Mouse (Mus musculus): ENCODE measurements around the gene Fam171a2. TPM values are rescaled to one million over a fixed set of nuclear protein-coding genes. Genes with fewer than 3 reads are reported as not detected.

Fam171a2 gene
- polyA plus RNA-seq, 1 experiment, result 0.01 TPM

- Histone ChIP-seq H3K27me3 (ENCODE audit: control insufficient read depth) (peaks cover 74% of the 10 kb centered on the region), H3K4me1 (ENCODE audit: control insufficient read depth) (peaks cover 13% of the 10 kb centered on the region), H3K36me3 (ENCODE audit: control insufficient read depth) (peaks cover 18% of the 10 kb centered on the region), H3K4me3 (replicated peaks) (no peak overlapping the region), H3K9me3 (ENCODE audit: control insufficient read depth, low read length) (peaks cover 17% of the 10 kb centered on the region)
- TF ChIP-seq TAL1 (IDR thresholded peaks at IDR 0.05; ENCODE audit: low read length) (no peak), GATA1 (IDR thresholded peaks at IDR 0.05; ENCODE audit: low read length) (no peak)
These were observed 8.1 kb downstream of the Fam171a2 start for GRCm38 (mm10) chr11:102439093-102440082.

- Histone ChIP-seq H3K4me3 (replicated peaks) (peak overlapping the region; percentile 45), H3K4me1 (ENCODE audit: control insufficient read depth) (peaks cover 17% of the 10 kb centered on the region), H3K9me3 (ENCODE audit: control insufficient read depth, low read length) (peaks cover 17% of the 10 kb centered on the region), H3K36me3 (ENCODE audit: control insufficient read depth) (peaks cover 20% of the 10 kb centered on the region), H3K27me3 (ENCODE audit: control insufficient read depth) (peaks cover 64% of the 10 kb centered on the region)
- no peak for TF ChIP-seq GATA1 (IDR thresholded peaks at IDR 0.05; ENCODE audit: low read length)
These were observed 9.0 kb downstream of the Fam171a2 start for GRCm38 (mm10) chr11:102438212-102439092.

GRCm38 (mm10) chr11:102437120-102438061 is 10.1 kb downstream of the Fam171a2 start:
- peak overlapping the region; percentile 45 for H3K4me3 ChIP-seq (replicated peaks)
- peaks cover 65% of the 10 kb centered on the region for H3K27me3 ChIP-seq (ENCODE audit: control insufficient read depth)
- H3K36me3 ChIP-seq (ENCODE audit: control insufficient read depth), result peaks cover 20% of the 10 kb centered on the region
- peaks cover 17% of the 10 kb centered on the region for H3K9me3 ChIP-seq (ENCODE audit: control insufficient read depth, low read length)
- peaks cover 22% of the 10 kb centered on the region for H3K4me1 ChIP-seq (ENCODE audit: control insufficient read depth)
- TF ChIP-seq TAL1 (IDR thresholded peaks at IDR 0.05; ENCODE audit: low read length) (no peak), GATA1 (IDR thresholded peaks at IDR 0.05; ENCODE audit: low read length) (no peak)

GRCm38 (mm10) chr11:102436471-102436790 is 11.1 kb downstream of the Fam171a2 start:
- H3K4me3 ChIP-seq (replicated peaks), result no peak overlapping the region
- peaks cover 20% of the 10 kb centered on the region for H3K36me3 ChIP-seq (ENCODE audit: control insufficient read depth)
- no peak for TF ChIP-seq TAL1 (IDR thresholded peaks at IDR 0.05; ENCODE audit: low read length)
- no peak for TF ChIP-seq GATA1 (IDR thresholded peaks at IDR 0.05; ENCODE audit: low read length)
- H3K9me3 ChIP-seq (ENCODE audit: control insufficient read depth, low read length), result peaks cover 17% of the 10 kb centered on the region
- H3K4me1 ChIP-seq (ENCODE audit: control insufficient read depth), result peaks cover 29% of the 10 kb centered on the region
- H3K27me3 ChIP-seq (ENCODE audit: control insufficient read depth), result peaks cover 69% of the 10 kb centered on the region

GRCm38 (mm10) chr11:102435754-102436470 is 11.6 kb downstream of the Fam171a2 start:
- Histone ChIP-seq H3K27me3 (ENCODE audit: control insufficient read depth) (peaks cover 67% of the 10 kb centered on the region), H3K36me3 (ENCODE audit: control insufficient read depth) (peaks cover 20% of the 10 kb centered on the region), H3K9me3 (ENCODE audit: control insufficient read depth, low read length) (peaks cover 17% of the 10 kb centered on the region), H3K4me1 (ENCODE audit: control insufficient read depth) (peaks cover 34% of the 10 kb centered on the region), H3K4me3 (replicated peaks) (no peak overlapping the region)
- TF ChIP-seq TAL1 (IDR thresholded peaks at IDR 0.05; ENCODE audit: low read length) (no peak), GATA1 (IDR thresholded peaks at IDR 0.05; ENCODE audit: low read length) (no peak)

GRCm38 (mm10) chr11:102434816-102435705 is 12.4 kb downstream of the Fam171a2 start:
- Histone ChIP-seq H3K4me3 (replicated peaks) (no peak overlapping the region), H3K27me3 (ENCODE audit: control insufficient read depth) (peaks cover 62% of the 10 kb centered on the region), H3K9me3 (ENCODE audit: control insufficient read depth, low read length) (peaks cover 17% of the 10 kb centered on the region), H3K36me3 (ENCODE audit: control insufficient read depth) (peaks cover 20% of the 10 kb centered on the region), H3K4me1 (ENCODE audit: control insufficient read depth) (peaks cover 42% of the 10 kb centered on the region)
- TF ChIP-seq GATA1 (IDR thresholded peaks at IDR 0.05; ENCODE audit: low read length), result no peak
- no peak for TF ChIP-seq TAL1 (IDR thresholded peaks at IDR 0.05; ENCODE audit: low read length)

DNA sequence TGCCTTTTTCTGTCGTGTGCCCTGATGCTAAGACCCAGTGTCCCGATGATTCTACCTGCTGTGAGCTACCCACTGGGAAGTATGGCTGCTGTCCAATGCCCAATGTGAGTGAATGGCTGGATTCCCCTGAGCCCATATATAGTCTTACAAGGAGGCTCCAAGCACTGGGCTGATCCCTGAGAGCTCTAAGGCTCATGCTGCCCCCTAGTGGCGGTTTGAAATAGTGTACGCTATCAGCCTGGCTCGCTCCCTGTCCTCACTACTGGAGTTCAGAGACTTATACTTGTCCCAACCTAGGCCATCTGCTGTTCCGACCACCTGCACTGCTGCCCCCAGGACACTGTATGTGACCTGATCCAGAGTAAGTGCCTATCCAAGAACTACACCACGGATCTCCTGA is 13.1 kb downstream of the Fam171a2 start:
- peaks cover 17% of the 10 kb centered on the region for H3K9me3 ChIP-seq (ENCODE audit: control insufficient read depth, low read length)
- no peak overlapping the region for H3K4me3 ChIP-seq (replicated peaks)
- peaks cover 20% of the 10 kb centered on the region for H3K36me3 ChIP-seq (ENCODE audit: control insufficient read depth)
- TF ChIP-seq TAL1 (IDR thresholded peaks at IDR 0.05; ENCODE audit: low read length) (no peak), GATA1 (IDR thresholded peaks at IDR 0.05; ENCODE audit: low read length) (no peak)
- H3K4me1 ChIP-seq (ENCODE audit: control insufficient read depth), result peaks cover 49% of the 10 kb centered on the region
- peaks cover 60% of the 10 kb centered on the region for H3K27me3 ChIP-seq (ENCODE audit: control insufficient read depth)

All from erythroblast, embryonic 14.5 days (primary cell).